Mouse (Mus musculus): ENCODE data around the gene Entpd1. TPM values are rescaled to one million over a fixed set of nuclear protein-coding genes. Genes with fewer than 3 reads are reported as not detected.

Entpd1 gene
- total RNA-seq, 2 experiments from 2014 or later: 0.09 TPM; not detected in 1

DNA sequence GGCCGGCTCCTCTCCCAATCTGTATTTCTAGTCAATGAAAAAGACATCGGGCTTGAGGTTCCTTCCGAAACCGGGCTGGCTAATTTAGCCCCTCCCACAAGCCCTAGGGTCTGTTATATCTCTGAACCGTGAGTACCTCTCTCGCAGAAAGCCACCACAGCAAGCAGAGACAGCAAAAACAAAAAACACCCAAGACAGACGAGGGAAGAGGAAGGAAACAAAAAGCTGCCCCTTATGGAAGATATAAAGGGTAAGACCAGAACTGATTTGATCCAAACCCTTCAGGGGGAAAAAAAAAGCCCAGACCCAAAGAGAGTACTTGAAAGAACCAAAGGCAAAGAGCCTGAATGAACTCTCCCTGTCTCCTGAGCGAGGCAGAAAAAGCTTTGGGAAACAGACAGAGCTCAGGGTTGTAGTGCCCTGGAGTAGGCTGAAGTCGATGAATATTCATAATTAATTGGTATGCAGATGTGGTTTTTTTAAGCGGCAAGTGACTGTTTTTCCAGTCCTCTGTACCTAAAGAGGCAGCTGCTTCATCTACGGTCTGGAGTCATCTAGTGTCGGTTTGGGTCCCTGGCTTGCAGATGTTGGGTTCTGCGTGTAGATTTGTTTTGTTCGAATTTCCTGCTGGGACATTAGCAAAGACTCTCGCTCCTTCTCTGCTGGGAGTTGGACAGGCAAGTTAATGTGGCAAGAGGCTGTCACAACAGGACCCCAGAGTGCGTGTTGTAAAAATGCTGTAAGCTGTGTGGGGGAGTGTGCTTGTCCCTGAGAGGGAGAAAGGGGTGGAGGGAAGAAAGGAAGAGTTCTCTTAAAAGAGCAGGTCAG, 47.7 kb downstream of the Entpd1 start:
- peak; percentile 54 for ATAC-seq (replicated peaks; ENCODE audit: low FRiP score, low TSS enrichment, poor library complexity, severe bottlenecking)

DNA sequence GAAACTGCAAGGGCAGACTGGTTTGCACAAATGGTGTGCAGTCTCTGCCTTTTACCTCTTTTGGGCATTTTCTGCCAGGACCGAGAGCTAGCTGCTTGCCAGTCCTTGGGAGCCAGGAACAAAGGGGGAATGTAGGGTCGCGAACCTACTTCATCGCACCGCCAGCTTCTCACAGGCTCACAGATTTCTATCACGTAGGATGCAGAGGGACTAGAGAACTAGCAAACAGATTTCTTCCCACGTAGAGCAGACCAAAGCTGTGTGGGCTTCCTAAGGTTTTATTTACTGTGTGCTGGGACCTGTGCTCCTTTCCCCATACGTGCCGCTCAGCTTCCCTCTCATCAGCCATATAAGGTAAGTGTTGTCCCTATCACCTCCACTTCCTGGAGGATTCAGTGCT, 48.3 kb downstream of the Entpd1 start:
- no peak for ATAC-seq (replicated peaks; ENCODE audit: low FRiP score, low TSS enrichment, poor library complexity, severe bottlenecking)

DNA sequence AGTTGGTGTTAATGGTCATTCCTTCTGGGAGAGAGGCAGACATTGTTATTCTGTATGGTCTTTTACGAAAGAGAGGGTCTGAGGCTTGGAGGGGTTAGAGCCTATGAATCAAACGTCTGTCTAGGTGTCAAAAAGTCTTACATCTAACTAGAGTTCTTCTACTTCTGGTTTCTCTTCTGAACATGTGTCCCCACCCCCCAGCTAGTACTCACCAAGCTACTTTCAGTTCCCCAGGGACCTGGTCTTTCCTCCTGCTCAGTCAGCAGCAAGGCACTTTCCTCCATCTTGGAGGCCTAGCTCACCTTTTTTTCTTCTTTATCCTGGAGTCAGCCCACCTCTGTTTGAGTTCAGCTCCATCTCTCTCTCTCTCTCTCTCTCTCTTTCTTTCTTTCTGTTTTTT, 48.9 kb downstream of the Entpd1 start:
- ATAC-seq (replicated peaks; ENCODE audit: low FRiP score, low TSS enrichment, poor library complexity, severe bottlenecking): no peak

DNA sequence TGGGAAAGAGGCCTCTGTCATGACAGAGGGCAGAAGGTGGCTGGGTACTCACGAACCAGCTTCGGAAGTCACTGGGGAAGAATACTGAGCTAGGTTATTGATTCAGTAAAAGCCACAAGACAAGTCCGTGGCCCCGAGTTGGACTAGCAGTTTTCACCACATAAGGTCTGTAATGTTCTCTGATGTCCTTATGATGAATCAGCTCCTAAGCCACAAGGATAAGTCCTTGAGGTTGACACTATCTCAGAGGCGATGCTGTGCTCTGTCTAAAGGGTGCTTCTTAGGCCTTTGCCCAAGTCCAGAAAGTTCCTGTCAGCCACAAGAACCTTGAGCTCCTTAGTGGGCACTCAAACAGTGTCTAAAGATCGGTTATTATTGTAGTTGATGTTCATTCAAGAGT, 49.7 kb downstream of the Entpd1 start:
- ATAC-seq (replicated peaks; ENCODE audit: low FRiP score, low TSS enrichment, poor library complexity, severe bottlenecking): no peak

DNA sequence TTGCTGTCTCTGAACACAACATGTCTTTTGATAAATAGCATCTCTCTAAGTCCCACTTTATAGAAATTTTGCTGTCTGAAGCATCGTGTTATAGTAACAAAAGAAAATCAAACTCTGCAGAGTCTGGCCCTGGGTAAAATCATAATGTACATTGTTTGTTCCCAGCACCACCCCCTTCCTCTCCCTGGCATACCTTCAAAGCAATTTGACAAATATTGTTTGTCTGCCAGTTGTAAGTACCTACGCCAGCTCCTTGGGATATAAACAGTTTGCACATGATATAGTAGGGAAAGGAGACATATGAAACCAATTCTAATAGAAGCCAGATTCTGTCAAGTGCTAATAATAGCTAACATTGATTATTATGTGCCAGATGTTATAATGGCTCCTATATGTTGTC, 50.6 kb downstream of the Entpd1 start:
- ATAC-seq (replicated peaks; ENCODE audit: low FRiP score, low TSS enrichment, poor library complexity, severe bottlenecking): no peak

DNA sequence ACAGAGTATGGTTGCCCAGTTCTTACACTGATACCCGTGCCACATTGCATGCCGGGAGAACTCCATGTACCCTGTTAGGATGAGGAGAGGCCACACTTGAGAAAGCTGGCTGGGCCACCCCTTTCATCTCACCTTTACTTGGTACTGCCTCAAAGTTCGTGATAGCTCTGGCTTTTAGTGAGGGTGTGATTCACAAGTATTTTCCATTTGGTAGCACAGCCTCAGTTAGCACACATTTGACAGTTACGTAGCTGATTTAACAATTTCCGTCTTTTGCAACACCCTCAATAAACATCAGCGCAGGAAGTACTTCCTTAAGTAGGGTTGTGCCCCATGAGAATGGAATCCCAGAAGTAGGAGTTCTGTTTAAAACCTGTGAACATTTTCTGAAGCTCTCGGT, 53.6 kb downstream of the Entpd1 start:
- ATAC-seq (replicated peaks; ENCODE audit: low FRiP score, low TSS enrichment, poor library complexity, severe bottlenecking): no peak

DNA sequence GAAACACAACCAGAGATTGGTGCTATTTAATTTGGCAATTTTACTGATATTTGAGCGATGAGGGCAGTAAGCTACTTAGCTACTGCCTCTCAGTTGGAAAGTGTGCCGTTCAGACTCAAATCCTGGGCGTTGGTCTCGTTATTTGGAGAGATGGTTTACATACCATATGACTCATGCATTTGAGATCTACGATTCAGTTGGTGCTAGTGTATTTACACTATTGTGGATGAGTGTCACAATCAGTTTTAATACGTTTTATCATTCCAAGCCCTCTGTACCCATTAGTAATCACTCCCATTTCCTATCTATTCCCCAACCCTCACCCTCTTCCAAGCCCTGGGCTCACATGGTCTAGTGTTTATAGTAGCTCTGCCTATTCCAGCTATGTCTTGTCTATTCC, 54.9 kb downstream of the Entpd1 start:
- ATAC-seq (replicated peaks; ENCODE audit: low FRiP score, low TSS enrichment, poor library complexity, severe bottlenecking): no peak

DNA sequence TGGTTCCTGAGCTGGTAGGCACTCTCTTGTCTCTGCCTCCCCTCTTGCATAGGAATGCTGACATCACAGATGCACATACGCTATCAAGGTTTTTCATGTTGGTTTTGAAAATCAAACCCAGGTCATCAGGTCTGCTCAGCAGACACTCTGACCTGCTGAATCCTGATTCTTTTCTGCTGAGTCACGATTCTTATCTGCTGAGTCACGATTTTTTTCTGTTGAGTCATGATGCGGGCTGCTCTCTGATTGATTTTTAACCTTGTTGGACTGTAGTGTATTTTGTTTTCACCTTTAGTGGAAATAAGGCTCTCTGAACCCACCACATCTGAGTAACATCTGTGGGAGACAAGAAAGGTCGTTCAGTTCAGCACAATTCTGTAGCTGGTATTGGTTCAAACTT, 63.2 kb downstream of the Entpd1 start:
- no peak for ATAC-seq (replicated peaks; ENCODE audit: low FRiP score, low TSS enrichment, poor library complexity, severe bottlenecking)

DNA sequence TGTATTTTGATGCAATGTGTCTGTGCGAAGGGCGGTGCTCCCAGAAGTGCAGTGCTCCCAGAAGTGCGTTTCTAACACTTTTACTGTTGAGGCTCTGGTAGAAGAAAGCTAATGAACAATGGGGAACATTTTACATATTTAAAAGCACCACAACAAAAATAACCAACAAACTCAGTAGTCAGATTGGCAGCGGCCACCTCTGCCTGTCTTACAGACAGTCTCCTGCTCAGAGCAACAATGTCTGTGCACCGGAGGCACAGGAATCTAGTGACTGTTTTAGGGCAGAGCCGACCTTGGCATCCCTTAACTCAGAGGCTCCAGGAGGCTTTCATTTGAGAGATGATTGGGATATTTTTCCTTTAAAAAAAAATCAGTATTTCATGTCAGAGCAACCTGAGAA, 65.9 kb downstream of the Entpd1 start:
- ATAC-seq (replicated peaks; ENCODE audit: low FRiP score, low TSS enrichment, poor library complexity, severe bottlenecking): no peak

DNA sequence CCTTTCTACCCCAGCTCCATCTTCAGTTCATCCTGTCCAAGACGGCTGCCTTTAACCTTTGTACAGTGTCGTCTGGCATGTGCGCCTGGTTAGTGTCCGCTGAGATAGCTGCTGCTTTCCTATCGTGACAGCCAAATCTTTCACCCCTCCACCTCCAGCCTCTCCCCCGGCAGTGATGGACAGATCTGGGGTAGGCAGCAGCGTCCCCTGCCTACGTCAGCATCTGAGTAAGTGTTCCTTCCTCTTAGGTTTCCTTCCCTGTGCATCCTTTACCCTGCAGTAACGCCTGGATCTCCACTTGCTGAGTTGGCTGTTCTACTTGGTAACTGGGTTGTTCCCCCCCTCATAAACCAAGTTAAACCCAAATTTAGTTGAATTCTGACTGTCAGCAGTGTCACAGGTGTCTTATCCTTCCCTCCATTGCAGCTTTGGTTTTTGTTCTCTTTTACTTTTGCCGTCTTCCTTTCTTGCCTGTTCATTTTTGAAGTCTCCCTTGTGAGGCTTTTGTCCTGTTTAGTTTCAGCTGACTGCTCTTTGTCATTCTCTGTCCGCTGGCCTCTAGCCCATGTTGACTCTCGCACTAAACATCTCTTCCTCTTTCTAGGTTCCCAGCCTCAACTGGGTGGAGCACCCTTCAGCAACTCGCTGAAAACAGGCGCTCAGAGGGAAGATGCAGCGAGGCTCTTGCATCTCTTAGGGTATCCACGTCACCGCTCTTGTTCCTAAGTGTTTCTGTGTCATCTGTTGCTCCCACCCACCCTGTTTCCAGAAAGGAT, 66.6 kb downstream of the Entpd1 start:
- peak; percentile 41; the same call in 1 of the 2 replicates for ATAC-seq (replicated peaks; ENCODE audit: low FRiP score, low TSS enrichment, poor library complexity, severe bottlenecking)

DNA sequence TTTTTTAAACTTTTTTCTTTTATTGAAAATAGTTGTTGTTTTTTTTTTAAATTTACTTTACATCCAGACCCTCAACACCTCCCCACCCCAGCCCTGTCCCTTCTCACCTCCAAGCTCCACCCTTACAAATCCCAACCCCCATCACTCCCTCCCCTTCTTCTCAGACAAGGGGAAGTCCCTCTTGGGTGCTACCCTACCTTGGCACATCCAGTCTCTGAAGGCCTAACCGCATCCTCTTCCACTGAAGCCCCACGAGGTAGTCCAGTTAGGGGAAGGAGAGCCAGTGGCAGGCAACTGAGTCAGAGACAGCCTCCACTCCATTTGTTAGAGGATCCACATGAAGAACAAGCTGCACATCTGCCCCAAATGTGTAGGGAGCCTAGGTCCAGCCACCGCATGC, 67.5 kb downstream of the Entpd1 start:
- no peak for ATAC-seq (replicated peaks; ENCODE audit: low FRiP score, low TSS enrichment, poor library complexity, severe bottlenecking)

DNA sequence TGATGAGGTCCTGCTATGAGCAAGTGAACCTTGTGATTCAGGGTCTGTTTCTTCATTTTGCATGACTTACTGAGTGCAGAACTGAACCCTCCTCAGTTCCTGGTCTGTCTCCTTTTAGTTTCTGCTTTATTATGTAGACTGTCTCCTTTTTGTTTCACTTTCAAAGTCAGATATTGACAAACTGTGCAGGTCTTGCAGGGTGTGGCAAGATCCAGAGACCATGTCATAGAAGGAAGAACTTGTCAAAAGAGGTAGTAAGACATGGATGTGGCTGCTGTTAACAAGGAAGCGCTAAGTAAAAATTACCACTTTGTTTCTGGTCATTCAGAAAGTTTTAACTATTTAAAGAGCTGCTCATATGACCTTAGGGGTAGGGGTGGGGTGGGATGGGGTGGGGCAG, 72.0 kb downstream of the Entpd1 start:
- ATAC-seq (replicated peaks; ENCODE audit: low FRiP score, low TSS enrichment, poor library complexity, severe bottlenecking): no peak

DNA sequence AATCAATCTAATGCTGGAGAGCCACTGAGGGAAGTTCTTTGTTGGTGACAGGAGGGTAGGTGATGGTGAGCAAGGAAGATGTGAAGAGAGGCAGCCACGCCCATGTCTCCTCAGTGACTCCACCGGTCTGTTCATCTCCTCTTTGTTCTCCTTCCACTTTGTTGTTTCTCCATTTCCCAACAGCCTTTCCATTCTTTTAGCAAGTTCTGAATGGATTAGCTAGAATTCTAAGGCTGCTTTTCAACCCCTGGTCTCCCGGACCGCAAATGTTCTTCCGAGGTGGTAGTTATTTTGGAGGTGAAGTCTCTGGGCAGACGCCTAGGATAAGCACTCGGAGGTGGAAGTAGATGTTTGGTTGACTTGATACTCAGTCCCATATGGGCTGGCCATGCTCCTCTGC, 72.4 kb downstream of the Entpd1 start:
- ATAC-seq (replicated peaks; ENCODE audit: low FRiP score, low TSS enrichment, poor library complexity, severe bottlenecking): no peak

DNA sequence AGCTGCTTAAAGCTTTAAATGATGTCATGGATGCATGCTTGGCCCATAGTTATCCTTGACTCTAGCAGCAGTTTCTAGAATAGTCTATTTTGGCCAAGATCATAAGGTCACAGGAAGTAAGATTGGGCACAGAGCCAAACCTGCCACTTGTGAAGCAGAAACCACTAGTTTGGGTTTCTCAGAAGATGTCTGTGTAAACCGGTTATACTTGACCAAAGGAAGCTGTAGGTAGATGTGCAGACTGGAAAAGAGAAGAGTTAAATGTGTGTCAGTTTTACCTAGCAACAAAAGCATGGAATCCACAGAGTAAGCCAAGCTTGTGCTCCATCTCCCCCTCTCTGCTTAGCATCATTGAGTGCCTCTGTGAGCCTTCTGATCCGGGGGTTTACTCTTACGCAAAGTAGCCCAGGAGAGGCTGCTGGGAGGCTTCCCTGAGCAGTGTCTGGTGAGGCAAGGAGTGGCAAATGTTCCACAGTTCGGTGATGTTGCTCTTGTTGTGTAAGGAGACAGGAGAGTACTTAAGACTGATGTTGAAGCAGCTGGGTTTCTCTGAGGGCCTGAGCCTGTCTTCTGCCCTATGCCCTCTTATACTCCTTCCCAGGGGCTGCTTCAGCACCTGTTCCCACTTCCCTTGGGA, 75.2 kb downstream of the Entpd1 start:
- ATAC-seq (replicated peaks; ENCODE audit: low FRiP score, low TSS enrichment, poor library complexity, severe bottlenecking): no peak

DNA sequence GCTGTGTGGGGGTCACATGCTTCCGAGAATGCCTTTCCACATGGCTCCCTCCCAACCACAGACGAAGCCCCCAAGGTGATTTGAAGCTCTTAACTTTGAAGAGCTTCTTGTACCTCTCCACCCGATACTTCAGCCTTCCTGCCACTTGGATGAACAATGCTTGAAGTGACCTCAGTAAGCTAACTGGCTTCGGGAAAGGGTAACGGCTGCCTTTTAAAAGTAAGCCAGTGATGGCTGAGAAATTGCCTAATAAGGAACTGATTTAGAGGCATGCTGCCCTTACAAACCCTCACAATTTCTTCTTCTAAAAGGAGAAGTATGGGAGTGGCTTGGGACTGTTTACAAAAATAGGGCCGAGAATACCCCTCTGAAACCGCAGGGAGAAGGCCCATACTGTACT, 81.0 kb downstream of the Entpd1 start:
- no peak for ATAC-seq (replicated peaks; ENCODE audit: low FRiP score, low TSS enrichment, poor library complexity, severe bottlenecking)

DNA sequence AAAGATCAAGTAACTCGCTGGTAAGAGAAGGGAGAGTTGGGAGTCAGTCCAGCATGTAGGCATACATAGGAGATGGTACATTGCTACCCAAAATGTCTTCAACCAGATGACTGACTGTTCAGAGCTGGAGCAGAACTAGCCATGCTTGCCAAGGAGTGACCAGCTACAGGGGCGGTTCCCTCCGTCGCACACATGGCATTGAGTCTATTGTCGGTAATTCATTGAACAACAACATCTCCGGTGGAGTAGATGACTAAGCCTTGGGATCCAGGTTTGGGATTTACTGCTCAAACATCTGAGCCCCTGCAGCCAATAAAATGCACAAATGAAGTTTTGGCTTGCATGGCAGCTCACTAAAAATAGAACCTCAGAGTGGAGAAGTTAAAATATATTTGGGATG, 84.0 kb downstream of the Entpd1 start:
- no peak for ATAC-seq (replicated peaks; ENCODE audit: low FRiP score, low TSS enrichment, poor library complexity, severe bottlenecking)

DNA sequence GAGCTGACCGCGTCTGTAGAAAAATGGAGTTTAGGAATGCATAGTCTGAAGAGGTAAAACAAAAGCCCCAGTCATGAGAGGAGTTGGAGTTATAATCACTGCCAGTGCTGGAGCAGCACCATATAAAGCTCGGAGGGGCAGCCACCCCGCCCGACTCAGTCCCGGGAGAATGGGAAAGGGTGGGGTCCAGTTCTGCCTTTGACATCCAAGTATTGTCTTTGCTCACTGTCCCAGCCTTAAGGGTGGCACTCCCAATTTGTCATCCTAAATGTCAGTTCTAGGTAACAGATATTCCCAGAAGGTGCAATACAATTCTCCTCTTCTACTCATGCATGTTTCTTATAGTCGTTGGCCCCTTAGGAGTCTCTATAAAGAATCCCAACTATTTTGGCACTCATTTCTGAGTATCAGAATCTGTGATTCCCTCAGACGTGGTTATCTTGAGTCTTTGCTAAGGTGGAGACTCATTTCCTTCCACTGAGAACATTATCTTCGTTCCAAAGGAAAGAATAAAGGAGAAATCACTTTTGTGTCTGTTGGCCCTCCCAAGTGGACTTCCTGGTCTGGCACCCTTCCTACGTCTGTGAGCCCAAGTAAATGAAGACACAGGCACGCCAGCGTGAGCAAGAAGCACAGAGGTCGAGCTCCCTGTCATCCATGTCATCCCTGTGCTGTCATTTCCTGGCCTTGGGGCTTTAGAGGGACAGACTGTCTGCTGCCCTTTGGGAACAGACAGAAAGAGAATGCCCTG, 86.1 kb downstream of the Entpd1 start:
- ATAC-seq (replicated peaks; ENCODE audit: low FRiP score, low TSS enrichment, poor library complexity, severe bottlenecking): no peak

DNA sequence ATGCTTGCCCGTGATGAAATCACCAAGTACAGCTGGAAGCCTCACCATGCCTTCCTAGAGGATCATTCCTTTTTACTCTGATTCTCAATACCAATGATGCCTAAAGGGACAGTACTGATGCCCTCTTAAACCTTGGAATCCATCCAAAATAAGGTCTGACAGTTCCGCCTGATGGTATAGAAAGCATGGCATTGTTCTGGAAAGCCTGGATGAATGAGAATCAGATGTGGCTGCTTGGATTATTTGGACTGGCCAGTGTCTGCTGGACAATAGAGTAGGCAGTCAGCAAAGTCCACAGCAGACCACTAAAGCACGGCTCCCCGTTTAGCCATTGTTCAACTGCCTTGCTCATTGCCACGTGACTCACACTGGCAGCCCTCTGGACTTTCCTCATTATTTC, 87.7 kb downstream of the Entpd1 start:
- no peak for ATAC-seq (replicated peaks; ENCODE audit: low FRiP score, low TSS enrichment, poor library complexity, severe bottlenecking)

DNA sequence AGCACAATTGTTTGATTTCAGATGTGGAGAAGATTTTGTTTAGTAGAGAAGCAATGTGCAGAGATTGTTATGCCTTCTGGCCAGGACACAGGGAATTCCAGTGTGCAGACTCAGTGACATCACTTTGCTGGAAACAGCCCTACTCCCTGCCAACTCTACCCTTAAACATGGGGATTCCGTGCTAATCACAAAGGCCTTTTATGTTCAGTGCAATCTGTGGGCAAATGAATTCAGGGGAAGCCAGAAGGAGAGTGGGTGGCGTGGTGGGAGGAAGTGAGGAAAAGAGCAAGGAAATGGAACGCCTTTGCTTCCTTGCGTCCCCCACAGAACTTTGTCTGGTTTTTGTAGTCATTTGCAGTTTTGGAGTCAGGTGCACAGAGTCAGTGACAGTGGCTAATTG, 90.2 kb downstream of the Entpd1 start:
- no peak for ATAC-seq (replicated peaks; ENCODE audit: low FRiP score, low TSS enrichment, poor library complexity, severe bottlenecking)

All from megakaryocyte-erythroid progenitor cell, adult 5-6 weeks (primary cell).